Mouse (Mus musculus) large intestine, adult 2 months (tissue): ENCODE data around the gene Myo18a. TPM values are rescaled to one million over a fixed set of nuclear protein-coding genes. Genes with fewer than 3 reads are reported as not detected.

Experiments
- DNase-seq: peaks from one replicate; pipeline ENCODE4 v3.0.0-alpha.2; 2012; ENCODE audit warnings: low read depth, low spot score
- WGBS: fragments of 180-500 bp; shearing (Covaris S2); methylation state at CpG from one replicate; pipeline ENCODE4 v1.1.7; 2018; 5-methylcytosine and 5-hydroxymethylcytosine counted together
- polyA plus RNA-seq: library from polyadenylated mRNA; depleted of rRNA; stranded (reverse); fragments of >200 nt; gene quantifications from 2 replicates; pipeline ENCODE4 v1.2.3, GENCODE M21; 2012

The Myo18a gene
- polyA plus RNA-seq, 1 experiment, result 69.0 TPM

- 93% methylated on average over 5 of the region's 5 CpGs for WGBS
- no peak for DNase-seq
Measured at GRCm38 (mm10) chr11:77828163-77828562, 65.1 kb downstream of the Myo18a start.

- 90% methylated on average over 23 of the region's 23 CpGs for WGBS
- DNase-seq, result no peak
Measured at GRCm38 (mm10) chr11:77829043-77829841, 66.2 kb downstream of the Myo18a start.

GRCm38 (mm10) chr11:77830875-77831274, 67.8 kb downstream of the Myo18a start:
- no peak for DNase-seq
- WGBS, result 87% methylated on average over 7 of the region's 7 CpGs

GRCm38 (mm10) chr11:77832541-77832940, 69.5 kb downstream of the Myo18a start:
- no peak for DNase-seq
- 84% methylated on average over 4 of the region's 4 CpGs for WGBS

GRCm38 (mm10) chr11:77835109-77835508, 72.1 kb downstream of the Myo18a start:
- 89% methylated on average over 3 of the region's 3 CpGs for WGBS
- DNase-seq, result no peak

GRCm38 (mm10) chr11:77836290-77836689, 73.2 kb downstream of the Myo18a start:
- no peak for DNase-seq
- 78% methylated on average over 5 of the region's 5 CpGs for WGBS

GRCm38 (mm10) chr11:77836751-77837150, 73.7 kb downstream of the Myo18a start:
- 59% methylated on average over 4 of the region's 4 CpGs for WGBS
- no peak for DNase-seq

- WGBS, result 87% methylated on average over 5 of the region's 5 CpGs
- DNase-seq, result no peak
Measured at GRCm38 (mm10) chr11:77837856-77838255, 74.8 kb downstream of the Myo18a start.

- 88% methylated on average over 16 of the region's 16 CpGs for WGBS
- DNase-seq, result no peak
Measured at GRCm38 (mm10) chr11:77840523-77841245, 77.6 kb downstream of the Myo18a start.

GRCm38 (mm10) chr11:77843068-77843905, 80.2 kb downstream of the Myo18a start:
- 89% methylated on average over 21 of the region's 21 CpGs for WGBS
- no peak for DNase-seq

- 81% methylated on average over 4 of the region's 4 CpGs for WGBS
Measured at GRCm38 (mm10) chr11:77843906-77844200, 80.8 kb downstream of the Myo18a start.

GRCm38 (mm10) chr11:77847599-77848128, 84.6 kb downstream of the Myo18a start:
- 42% methylated on average over 9 of the region's 9 CpGs for WGBS
- no peak for DNase-seq

More at GRCm38 (mm10) chr11:77843906-77844200, 80.8 kb downstream of the Myo18a start:
- DNase-seq, result no peak

- 44% methylated on average over 5 of the region's 5 CpGs for WGBS
- DNase-seq, result no peak
Measured at GRCm38 (mm10) chr11:77848131-77848530, 85.1 kb downstream of the Myo18a start.

GRCm38 (mm10) chr11:77849151-77849550, 86.1 kb downstream of the Myo18a start:
- no peak for DNase-seq
- WGBS, result 84% methylated on average over 7 of the region's 7 CpGs

GRCm38 (mm10) chr11:77850401-77851244, 87.6 kb downstream of the Myo18a start:
- WGBS, result 78% methylated on average over 24 of the region's 24 CpGs
- DNase-seq, result no peak

- no peak for DNase-seq
- WGBS, result 86% methylated on average over 6 of the region's 6 CpGs
Measured at GRCm38 (mm10) chr11:77851483-77852010, 88.5 kb downstream of the Myo18a start.

- no peak for DNase-seq
- 74% methylated on average over 3 of the region's 3 CpGs for WGBS
Measured at GRCm38 (mm10) chr11:77852195-77852594, 89.1 kb downstream of the Myo18a start.

GRCm38 (mm10) chr11:77852941-77853668, 90.1 kb downstream of the Myo18a start:
- WGBS, result 78% methylated on average over 17 of the region's 17 CpGs
- DNase-seq, result no peak
